Mouse (Mus musculus): ENCODE measurements around the gene Baiap2.

Baiap2 gene

DNA sequence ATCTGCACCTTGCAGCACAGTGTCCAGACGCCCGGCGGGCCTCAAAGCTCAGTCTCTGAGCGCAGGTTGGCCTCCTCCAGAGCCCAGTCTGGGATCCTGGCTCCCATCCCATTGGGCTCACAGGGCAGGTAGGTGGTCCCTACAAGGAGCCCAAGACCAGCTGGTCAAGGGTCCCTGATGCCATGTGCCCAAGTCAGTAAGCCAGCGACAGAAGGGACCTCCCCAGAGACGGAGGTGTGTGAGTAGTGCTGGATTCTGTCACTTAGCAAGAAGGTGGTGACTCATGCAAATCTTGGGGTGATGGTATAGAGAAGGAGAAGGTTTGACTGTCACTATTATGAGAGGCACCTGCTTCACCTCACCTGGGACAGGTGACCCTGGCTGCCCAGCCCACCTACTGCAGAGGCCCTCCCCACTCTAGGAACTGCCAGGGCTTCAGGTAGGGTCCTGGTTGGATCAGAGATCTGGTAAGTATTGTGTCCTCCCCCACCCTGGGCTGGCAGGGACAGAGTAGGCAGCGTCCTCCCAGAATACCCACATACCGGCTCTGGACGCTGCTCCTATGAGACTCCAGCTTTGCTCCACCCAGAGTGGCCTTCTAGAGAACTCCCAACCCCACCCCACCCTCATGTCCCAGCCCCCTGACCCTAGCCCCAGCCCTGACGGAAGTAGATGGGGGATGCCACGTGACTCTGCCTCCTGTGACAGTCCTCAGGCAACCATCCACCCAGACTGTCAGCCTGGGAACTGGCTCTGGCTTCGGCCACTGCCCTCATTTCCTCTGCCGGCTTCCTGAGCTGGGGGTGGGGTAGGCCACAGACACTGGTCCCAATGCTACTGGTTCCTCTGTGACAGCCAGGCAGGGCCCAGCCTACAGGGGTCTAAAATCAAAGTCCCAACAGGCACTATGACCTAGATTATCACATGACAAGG is 98.9 kb downstream of the Baiap2 start:
- peak; percentile 52 to 64 for DNase-seq (ENCODE audit: low spot score in 2 of 2)

DNA sequence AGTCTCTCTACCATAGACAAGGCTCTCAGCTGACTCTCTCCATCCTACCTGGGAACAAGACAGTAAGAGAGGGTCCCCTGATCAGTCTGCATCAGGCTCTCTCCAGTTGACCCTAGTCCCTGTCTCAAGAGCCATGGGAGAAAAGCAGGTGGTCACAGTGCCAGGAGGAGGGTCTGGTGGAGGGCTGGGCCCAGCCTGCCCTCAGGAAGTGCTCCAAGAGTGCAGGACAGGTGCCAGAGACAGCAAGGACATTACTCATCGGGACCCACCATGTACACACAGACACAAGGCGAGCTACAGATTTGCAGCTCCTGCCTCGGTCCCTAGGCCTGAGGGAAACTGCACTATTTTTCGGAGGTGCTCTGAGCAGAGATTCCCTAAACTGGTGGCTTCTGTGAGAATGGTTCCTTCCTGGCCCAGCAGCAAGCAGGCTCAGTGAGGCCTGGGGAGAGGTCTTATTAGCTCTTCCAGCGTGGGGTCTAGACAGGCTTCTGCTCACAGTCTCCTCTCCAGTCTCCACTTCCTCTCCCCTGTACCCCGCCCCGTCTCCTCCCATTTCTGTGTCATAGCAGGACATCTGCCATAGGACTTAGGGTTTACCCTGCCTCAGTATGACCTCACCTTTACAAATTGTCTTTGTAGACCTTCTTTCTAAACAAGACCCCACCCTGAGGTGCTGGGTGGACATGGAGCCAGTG is 99.7 kb downstream of the Baiap2 start:
- no peak for DNase-seq (ENCODE audit: low spot score in 2 of 2)

DNA sequence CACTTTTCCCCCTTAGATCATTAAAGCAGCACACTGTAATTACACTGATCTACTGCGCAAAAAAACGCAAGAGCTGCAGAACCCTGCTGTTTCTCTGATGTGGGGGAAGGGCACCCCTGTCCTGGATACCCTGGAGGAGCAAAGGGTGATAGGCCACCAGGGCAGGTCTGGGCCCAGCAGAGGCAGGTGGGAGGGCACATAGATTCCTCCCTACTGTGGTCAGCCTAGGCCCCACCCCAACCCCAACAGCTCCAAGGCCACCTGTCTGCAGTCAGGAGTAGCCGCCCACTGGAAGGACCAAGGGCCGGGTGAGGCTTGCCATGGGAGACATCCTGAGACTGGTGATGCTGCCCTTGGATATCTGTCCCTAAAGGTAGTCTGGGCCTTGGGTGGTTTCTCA is 102.8 kb downstream of the Baiap2 start:
- DNase-seq (ENCODE audit: low spot score in 2 of 2), result no peak

DNA sequence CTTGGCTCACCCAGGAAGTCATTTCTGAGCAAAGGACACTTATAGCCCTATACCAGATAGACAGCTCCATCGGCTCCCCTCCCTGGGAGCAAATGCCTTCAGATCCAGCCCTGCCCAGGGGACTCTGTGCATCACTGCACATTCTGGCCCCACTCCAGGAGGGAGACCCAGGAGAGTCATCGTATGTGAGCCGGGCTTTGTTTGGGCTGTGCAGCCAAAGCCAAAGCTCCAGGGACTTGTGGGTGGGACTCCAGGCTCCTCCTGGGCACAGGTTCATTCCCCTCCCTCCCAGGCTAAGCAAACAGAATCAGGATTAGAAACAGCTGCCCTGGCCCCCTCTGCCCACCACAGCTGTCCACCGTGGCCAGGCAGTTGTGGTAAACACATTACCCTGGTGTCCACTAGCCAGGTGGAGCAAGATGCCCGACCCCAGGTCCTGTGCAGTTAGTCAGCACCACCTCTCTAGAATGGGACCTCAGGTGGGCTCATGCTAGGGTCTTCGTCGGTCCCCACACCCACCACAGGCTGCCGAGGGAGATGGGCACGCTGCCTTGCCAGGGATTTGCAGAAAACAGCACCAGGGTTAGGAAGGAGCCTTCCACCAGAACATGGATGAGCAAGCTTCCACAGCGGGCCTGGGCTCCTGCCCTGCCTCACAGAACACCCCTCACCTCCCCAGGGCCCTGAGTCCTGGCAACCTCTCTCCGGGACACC is 103.4 kb downstream of the Baiap2 start:
- DNase-seq (ENCODE audit: low spot score in 2 of 2), result peak; percentile 47 to 48

DNA sequence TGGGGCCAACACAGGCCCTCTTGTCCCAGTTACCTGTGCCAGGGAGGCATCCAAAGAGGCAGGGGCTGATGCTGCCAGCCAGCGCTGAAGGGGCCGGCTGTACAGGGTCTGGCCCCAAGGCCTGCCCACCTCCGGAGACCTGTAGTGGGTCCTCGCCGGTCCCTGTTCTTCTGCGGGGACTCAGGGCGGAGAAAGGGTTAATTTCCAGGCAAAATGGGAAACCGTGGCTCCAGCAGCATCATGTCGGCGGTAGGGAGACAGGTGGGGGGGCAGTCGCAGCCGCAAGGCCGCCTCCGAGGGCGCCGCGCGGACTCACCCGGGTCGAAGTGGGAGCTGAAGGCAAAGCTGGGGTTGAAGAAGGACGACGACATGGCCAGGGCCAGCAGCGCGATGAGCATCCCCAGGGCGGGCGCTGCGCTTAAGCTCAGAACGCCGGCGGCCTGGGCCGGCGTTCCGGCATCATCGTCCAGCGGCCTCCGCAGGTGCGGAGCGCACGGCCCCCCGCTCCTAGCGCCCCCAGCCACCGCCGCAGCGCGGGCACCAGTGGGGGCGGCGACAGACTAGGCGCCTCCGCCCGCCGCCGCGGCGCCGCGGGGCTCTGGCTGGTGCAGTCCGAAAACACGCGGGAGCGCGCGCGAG is 104.1 kb downstream of the Baiap2 start, which contains the start of gene Aatk:
TSS of gene Aatk (minus strand) at position 615 of the 639 bp plus-strand sequence.
- DNase-seq (ENCODE audit: low spot score in 2 of 2), result peak in 1 of 2 experiments; percentile 58

DNA sequence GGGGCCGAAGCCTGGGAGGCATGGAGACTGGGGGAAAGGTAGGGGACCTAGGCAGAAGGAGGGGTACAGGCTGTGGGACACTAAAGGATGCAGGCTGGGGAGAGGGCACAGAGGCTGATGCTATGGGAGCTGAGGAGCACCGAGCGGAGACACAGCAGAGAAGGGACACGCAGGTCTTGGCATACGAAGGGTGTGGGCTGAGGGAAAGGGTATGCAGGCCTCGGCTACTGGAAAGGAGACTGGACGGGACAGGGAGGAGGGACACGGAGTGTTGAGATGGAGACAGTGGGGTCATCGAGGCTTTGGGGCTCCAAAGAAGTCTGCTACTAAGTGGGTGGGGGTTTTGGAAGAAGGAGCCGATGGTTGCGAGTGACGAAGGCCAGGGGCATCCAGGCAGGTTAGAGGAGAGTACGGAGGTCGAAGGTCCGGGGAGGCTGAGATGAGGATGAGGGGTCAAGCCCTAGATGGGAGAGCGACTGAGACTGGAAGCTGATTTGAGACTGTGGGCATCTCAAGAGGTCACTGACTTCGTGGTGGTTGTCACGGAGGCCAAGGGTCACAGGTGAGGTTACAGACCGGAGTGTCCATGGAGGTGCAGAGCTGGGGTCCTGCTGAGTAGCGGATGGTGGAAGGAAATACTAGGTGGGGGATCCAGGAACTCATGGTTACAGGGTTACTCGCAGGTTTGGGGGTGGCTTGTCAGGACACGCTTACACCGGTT is 105.1 kb downstream of the Baiap2 start:
- peak in 1 of 2 experiments; percentile 48 for DNase-seq (ENCODE audit: low spot score in 2 of 2)

DNA sequence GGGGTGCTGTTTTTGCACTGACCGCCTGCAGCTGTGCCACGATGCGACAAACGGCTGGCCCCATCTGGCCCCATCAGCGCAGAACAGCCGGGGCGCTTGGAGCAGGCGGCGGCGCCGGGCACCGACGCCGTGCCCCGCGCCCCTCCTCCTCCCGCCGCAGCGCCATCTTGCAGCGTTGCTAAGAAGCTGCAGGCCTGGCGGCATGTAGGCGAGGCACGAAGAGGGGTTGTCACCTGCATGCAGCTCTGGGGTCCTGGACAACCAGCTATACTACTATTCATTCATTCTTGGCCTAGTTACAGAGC is 105.6 kb downstream of the Baiap2 start:
- DNase-seq (ENCODE audit: low spot score in 2 of 2), result peak; percentile 63 to 64

DNA sequence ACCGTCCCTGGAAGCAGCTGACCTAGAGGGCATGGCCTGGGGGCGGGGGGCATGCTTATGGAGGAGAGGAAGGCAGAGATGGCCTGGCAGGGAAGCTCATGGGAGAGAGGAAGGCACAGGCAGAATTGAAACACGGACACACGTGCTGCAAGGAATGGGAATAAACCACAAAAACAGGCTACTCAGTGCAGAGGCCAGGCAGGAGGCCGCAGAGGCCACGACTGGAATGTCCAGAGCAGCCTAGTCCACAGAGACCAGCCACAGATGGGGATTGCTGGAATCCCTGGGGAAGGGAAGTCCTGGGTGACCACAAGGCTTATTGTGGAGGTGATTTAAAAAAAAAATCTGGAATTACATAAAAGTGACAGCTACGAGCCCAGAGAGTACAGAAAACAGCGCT is 106.5 kb downstream of the Baiap2 start:
- DNase-seq (ENCODE audit: low spot score in 2 of 2), result no peak

DNA sequence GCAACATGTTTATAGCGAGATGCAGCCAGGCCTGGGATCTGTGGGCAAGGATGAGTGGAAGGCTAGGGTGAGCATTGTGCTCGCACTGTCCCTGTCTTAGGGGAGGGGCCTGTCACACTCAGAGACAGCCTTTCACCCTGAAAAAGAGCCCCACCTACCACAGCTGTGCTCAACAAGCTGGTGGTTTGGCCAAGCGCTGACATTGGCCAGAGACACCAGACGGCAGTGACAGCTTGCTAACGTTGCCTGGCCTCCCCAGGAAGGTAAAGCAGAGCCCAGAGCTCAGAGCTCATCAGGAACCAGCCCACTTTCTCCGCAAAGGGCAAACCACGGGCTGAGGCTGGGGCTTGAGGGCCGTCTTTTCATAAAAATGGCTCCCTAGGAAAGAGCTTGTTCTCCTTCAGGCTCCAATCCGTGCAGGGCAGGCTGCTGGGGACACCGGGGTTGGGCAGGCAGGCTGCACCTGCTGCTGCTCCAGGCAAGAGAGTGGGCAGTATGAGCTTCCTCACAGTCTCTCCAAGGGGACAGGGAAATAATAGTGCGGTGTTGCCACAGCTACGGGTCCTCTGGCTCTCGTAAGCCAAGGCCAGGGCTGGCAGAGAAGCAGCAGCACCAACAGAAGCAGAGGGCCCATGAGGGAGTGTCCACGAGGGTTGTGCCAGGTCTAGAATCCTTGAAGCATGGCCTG is 108.7 kb downstream of the Baiap2 start:
- no peak for DNase-seq (ENCODE audit: low spot score in 2 of 2)

DNA sequence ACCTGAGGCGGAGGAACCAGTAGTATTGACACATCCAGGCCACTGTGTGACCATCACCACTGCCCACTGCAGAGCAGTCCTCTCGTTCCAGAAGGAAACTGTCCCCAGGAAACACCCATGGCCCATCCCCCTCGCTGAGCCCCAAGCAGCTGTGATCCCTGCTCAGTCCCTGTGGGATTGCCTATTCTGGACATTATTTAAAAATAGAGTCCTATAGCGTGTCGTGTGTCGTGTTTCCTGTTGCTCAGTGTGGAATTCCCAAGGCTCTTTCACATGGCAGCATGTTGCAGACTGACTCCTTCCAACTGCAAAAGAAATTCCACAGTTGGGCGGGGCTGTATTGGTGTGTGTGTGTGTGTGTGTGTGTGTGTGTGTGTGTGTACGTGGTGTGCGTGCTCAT is 109.7 kb downstream of the Baiap2 start:
- DNase-seq (ENCODE audit: low spot score in 2 of 2), result no peak

DNA sequence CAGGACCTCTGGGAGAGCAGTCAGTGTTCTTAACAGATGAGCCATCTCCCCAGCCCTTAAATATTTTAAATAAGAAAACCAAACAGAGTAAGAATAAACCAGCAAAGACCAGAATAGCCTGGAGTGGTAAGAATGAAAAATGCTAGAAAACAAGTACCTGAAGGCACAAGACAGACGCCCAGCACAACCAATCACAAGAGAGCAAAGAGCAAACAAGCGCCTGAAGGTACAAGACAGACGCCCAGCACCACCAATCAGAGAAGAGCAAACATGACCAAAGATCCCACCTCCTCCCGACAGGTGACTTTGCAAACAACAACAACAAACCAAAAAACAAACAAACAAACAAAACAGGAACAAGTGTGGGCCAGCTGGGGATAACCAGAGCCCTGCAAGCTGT is 111.3 kb downstream of the Baiap2 start:
- DNase-seq (ENCODE audit: low spot score in 2 of 2), result no peak

DNA sequence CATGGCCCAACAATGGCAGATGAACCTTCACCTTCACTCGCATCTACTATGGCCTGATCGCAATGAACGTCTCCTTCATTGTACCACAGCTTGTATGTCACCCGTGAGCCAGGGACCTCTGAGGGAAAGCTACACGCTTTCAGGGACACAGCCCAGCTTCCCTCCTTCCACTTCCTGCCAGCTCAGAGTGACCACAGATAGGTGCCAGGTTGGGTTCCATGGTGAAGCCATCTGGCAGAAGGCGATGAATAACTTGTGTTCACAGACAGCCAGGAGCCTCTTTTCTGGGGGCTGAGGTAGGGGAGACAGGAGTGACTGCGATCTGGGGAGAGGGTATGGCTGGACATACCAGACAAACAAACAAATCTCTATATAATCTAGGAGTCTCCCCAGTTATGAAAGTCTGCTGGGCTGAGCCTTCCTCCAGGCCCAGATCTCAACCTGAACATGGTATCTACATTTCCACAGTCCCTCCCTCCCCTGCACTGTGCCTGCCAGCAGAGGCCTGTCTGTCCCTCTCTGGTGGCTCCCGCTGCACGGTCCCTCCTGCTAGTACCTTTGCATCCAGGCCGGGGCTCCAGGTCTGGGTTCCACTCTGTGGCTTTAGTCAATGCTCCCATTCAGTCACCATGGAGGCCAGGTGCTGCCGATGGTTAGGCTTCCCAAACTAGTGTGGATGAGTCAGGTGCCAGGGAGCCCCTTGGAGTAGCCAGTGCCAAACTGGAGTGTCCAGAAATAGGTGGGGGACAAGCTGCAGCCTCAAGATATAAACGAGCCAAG is 113.6 kb downstream of the Baiap2 start:
- no peak for DNase-seq (ENCODE audit: low spot score in 2 of 2)
